Mouse (Mus musculus) neural tube, embryonic 12.5 days (tissue): ENCODE measurements around the gene Cat. TPM values are rescaled to one million over a fixed set of nuclear protein-coding genes. Genes with fewer than 3 reads are reported as not detected.

ENCODE experiments used
- ATAC-seq: fragments of 200-750 bp; cut with Nextera tagmentation; 2 replicates; pipeline ENCODE4 v1.8.0; 2017; ENCODE audit warnings: low read depth, mild to moderate bottlenecking, moderate TSS enrichment, moderate library complexity; ENCODE audit not compliant: low FRiP score
- H3K27ac ChIP-seq: fragments of 300-500 bp; sonication (generic); 2 replicates; pipeline ENCODE4 v1.5.1; 2016
- H3K27me3 ChIP-seq: fragments of 300-500 bp; sonication (generic); replicated peaks from 2 replicates; pipeline ENCODE4 v1.6.1; 2016; ENCODE audit warnings: mild to moderate bottlenecking
- H3K36me3 ChIP-seq: fragments of 300-500 bp; sonication (generic); 2 replicates; pipeline ENCODE4 v1.6.1; 2016; ENCODE audit warnings: mild to moderate bottlenecking
- H3K4me1 ChIP-seq: fragments of 300-500 bp; sonication (generic); 2 replicates; pipeline ENCODE4 v1.6.1; 2016
- H3K4me2 ChIP-seq: fragments of 300-500 bp; sonication (generic); replicated peaks from 2 replicates; pipeline ENCODE4 v1.6.1; 2016; ENCODE audit warnings: mild to moderate bottlenecking
- H3K4me3 ChIP-seq: fragments of 300-500 bp; sonication (generic); 2 replicates; pipeline ENCODE4 v1.5.1; 2016
- H3K9ac ChIP-seq: fragments of 300-500 bp; sonication (generic); 2 replicates; pipeline ENCODE4 v1.6.1; 2016; ENCODE audit warnings: mild to moderate bottlenecking
- H3K9me3 ChIP-seq: fragments of 300-500 bp; sonication (generic); 2 replicates; pipeline ENCODE4 v1.6.1; 2016; ENCODE audit warnings: mild to moderate bottlenecking
- WGBS: fragments of 180-500 bp; shearing (Covaris S2); methylation state at CpG from one replicate; pipeline ENCODE4 v1.1.7; 2016; 5-methylcytosine and 5-hydroxymethylcytosine counted together
- polyA plus RNA-seq: library from polyadenylated mRNA; unstranded; fragments of >200 nt; fragmentation: Nextera tagmentation; extraction: Ambion mirVana; gene quantifications from 2 replicates; pipeline ENCODE4 v1.2.1, GENCODE M21; 2016

Gene Cat
- polyA plus RNA-seq, 1 experiment from 2014 or later: 97.1 TPM

GRCm38 (mm10) chr2:103495633-103496418 lies 10.9 kb upstream of the Cat start:
- H3K4me3 ChIP-seq: no peak overlapping the region
- 89% methylated on average over 6 of the region's 6 CpGs for WGBS
- H3K27me3 ChIP-seq: no peaks in the 10 kb centered on the region
- H3K27ac ChIP-seq: no peak overlapping the region
- H3K36me3 ChIP-seq: no peaks in the 10 kb centered on the region
- ATAC-seq: no peak
- H3K9me3 ChIP-seq: no peaks in the 10 kb centered on the region
- no peak overlapping the region for H3K4me2 ChIP-seq
- H3K9ac ChIP-seq: no peak overlapping the region
- no peaks in the 10 kb centered on the region for H3K4me1 ChIP-seq

- 63% methylated on average over 4 of the region's 4 CpGs for WGBS
- ATAC-seq: no peak
- no peak overlapping the region for H3K4me2 ChIP-seq
- H3K4me3 ChIP-seq: no peak overlapping the region
- H3K9ac ChIP-seq: no peak overlapping the region
- H3K27me3 ChIP-seq: no peaks in the 10 kb centered on the region
- H3K4me1 ChIP-seq: no peaks in the 10 kb centered on the region
- H3K9me3 ChIP-seq: no peaks in the 10 kb centered on the region
- H3K27ac ChIP-seq: no peak overlapping the region
- H3K36me3 ChIP-seq: no peaks in the 10 kb centered on the region
Observed at GRCm38 (mm10) chr2:103493827-103494226, 8.9 kb upstream of the Cat start.

GRCm38 (mm10) chr2:103492526-103492925 lies 7.6 kb upstream of the Cat start:
- H3K27me3 ChIP-seq: no peaks in the 10 kb centered on the region
- WGBS: 86% methylated on average over 4 of the region's 4 CpGs
- H3K27ac ChIP-seq: no peak overlapping the region
- H3K4me3 ChIP-seq: no peak overlapping the region
- H3K4me1 ChIP-seq: no peaks in the 10 kb centered on the region
- H3K9ac ChIP-seq: no peak overlapping the region
- no peak for ATAC-seq
- no peak overlapping the region for H3K4me2 ChIP-seq
- no peaks in the 10 kb centered on the region for H3K9me3 ChIP-seq
- no peaks in the 10 kb centered on the region for H3K36me3 ChIP-seq

DNA sequence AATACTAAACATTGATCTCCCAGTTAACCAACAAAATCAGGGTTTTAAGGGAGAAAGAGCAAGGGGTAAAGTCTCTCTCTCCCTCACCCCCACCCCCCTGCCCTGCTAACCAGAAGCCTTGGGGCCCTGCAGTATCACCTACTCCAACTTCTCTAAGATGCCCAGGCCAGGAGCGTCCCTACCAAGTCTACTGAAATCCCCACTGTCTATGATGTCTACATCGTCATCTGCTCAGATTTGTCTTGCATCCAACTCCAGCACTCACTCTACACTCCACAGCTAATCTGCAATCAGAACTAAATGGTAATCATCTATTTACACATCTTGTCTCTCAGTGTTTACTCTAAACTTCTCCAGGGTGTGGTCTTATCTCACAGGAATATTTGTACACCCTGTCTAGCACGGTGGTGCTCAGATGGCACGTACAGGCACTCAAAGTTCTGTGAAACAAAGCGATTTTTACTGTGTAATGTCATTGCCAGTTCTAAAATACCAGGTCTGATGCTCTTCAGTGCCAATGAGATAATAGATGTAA lies 907 bp downstream of the Cat start:
- 45% methylated on average over 5 of the region's 5 CpGs for WGBS
- ATAC-seq: no peak
- H3K9ac ChIP-seq: peak overlapping the region; percentile 76
- H3K9me3 ChIP-seq: no peaks in the 10 kb centered on the region
- no peaks in the 10 kb centered on the region for H3K36me3 ChIP-seq
- no peaks in the 10 kb centered on the region for H3K27me3 ChIP-seq
- H3K4me2 ChIP-seq: peak overlapping the region; percentile 69
- peak overlapping the region; percentile 71 for H3K4me3 ChIP-seq
- H3K27ac ChIP-seq: no peak overlapping the region
- H3K4me1 ChIP-seq: peaks cover 19% of the 10 kb centered on the region

- H3K9ac ChIP-seq: no peak overlapping the region
- H3K4me2 ChIP-seq: peak overlapping the region; percentile 69
- H3K27ac ChIP-seq: no peak overlapping the region
- no peaks in the 10 kb centered on the region for H3K9me3 ChIP-seq
- ATAC-seq: no peak
- H3K4me1 ChIP-seq: peaks cover 19% of the 10 kb centered on the region
- 87% methylated on average over 7 of the region's 7 CpGs for WGBS
- no peaks in the 10 kb centered on the region for H3K27me3 ChIP-seq
- peak overlapping the region; percentile 71; the same call in 1 of the 2 replicates for H3K4me3 ChIP-seq
- no peaks in the 10 kb centered on the region for H3K36me3 ChIP-seq
Observed at GRCm38 (mm10) chr2:103483289-103483985, 1.5 kb downstream of the Cat start.

DNA sequence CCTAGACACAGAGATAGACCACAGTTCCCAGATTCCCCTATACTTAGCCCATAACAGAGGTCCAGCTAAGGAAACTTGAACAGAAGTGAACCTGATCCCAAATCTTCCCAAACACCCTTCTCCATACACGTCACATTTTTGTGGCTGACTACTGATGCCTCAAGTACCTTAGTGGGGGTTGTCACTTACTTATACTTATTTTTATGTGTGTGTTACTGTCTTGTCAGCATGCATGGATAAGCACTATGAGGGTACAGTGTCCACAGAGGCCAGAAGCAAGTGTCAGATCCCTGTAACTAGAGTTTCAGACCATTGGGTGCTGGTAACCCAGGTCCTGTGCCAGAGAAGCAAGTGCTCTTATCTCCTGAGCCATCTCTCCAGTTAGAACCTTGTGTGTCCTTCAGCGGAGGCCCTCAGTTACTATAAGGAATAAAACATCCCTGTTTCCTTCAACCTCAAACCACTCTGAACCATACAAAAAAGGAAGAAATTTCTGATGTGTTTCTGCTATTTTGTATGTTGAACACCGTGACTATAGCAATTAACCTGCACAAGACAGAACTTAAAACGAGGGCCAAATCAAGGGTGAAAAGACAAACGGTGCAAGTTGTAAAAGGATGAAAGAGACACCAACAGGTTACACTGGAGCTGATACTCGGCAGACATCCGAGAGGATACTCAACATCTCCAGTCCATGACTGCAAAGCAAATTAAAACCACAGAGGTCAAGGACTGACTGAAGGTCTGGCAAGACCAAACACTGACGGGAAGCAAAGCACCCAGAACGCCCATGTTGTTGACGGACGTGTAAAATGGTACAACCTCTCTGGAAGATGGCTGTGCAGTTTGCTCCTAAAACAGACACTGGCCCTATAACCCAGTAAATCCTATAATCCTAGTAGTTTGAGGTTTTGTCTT lies 3.4 kb downstream of the Cat start:
- WGBS: 88% methylated on average over 11 of the region's 11 CpGs
- Histone ChIP-seq H3K27me3 (no peaks in the 10 kb centered on the region), H3K36me3 (no peaks in the 10 kb centered on the region), H3K9me3 (no peaks in the 10 kb centered on the region), H3K4me2 (no peak overlapping the region), H3K9ac (no peak overlapping the region), H3K27ac (no peak overlapping the region), H3K4me3 (no peak overlapping the region), H3K4me1 (peaks cover 19% of the 10 kb centered on the region)
- no peak for ATAC-seq

DNA sequence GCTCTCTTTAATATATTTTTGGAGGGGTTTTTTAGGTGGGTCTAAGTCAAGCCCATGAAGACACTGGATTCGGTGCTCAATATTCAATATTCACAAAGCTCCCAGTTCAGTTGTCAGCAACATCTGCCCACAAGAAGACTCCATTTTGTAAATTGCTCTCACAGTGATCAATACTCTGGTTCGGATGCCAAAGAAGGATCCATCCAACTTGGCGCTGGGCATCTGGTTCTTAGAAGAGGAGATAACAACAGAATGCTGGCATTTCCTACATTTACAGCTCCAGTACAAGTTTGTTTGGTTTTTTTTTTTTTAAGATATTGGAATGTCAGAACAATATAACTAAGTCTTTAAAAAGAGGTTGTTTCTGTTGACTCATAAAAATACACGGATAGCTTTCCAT lies 4.1 kb downstream of the Cat start:
- ATAC-seq: no peak
- no peaks in the 10 kb centered on the region for H3K27me3 ChIP-seq
- H3K4me2 ChIP-seq: no peak overlapping the region
- no peak overlapping the region for H3K4me3 ChIP-seq
- H3K27ac ChIP-seq: no peak overlapping the region
- no peaks in the 10 kb centered on the region for H3K36me3 ChIP-seq
- H3K9ac ChIP-seq: no peak overlapping the region
- 97% methylated on average over 4 of the region's 4 CpGs for WGBS
- peaks cover 19% of the 10 kb centered on the region for H3K4me1 ChIP-seq
- no peaks in the 10 kb centered on the region for H3K9me3 ChIP-seq

DNA sequence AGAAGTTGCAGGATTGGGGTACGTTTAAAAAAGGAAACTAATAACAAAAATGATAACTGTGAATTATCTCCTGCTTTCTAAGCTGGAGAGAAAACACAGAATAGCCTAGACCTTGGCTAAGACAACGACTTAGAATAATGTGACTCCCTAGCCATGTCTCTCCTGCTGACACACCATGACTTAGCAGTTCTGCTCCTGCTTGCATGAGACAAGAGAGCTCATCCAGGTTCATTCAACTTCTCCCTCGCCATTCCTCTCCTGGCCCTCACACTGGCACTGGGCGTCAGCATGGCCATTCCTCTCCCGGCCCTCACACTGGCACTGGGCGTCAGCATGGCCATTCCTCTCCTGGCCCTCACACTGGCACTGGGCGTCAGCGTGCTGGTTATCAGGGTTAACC lies 4.7 kb downstream of the Cat start:
- Histone ChIP-seq H3K9ac (no peak overlapping the region), H3K4me3 (no peak overlapping the region), H3K36me3 (peaks cover 6% of the 10 kb centered on the region), H3K27me3 (no peaks in the 10 kb centered on the region), H3K4me2 (no peak overlapping the region), H3K27ac (no peak overlapping the region), H3K9me3 (no peaks in the 10 kb centered on the region), H3K4me1 (peaks cover 19% of the 10 kb centered on the region)
- ATAC-seq: no peak
- 89% methylated on average over 8 of the region's 8 CpGs for WGBS

DNA sequence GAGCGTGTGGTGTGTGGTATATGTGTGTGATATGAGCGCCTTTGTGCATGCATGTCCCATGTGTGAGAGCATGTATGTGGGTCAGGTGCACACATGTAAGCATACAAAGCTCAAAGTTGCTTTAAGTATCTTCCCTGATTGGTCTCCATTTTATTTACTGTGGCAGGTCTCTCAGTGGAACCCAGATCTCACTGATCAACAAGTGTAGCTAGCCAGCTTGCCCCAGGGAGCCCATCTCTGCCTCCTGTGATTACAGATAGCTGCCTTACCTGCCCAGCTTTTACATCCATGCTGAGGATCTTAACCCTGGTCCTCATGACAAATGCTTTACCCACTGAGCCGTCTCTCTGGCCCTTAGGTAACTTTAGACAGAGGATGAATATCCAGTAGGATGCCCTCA lies 6.6 kb downstream of the Cat start:
- peaks cover 6% of the 10 kb centered on the region; the same call in 1 of the 2 replicates for H3K4me1 ChIP-seq
- H3K9me3 ChIP-seq: no peaks in the 10 kb centered on the region
- H3K27me3 ChIP-seq: no peaks in the 10 kb centered on the region
- H3K4me2 ChIP-seq: no peak overlapping the region
- 98% methylated on average over 3 of the region's 3 CpGs for WGBS
- H3K36me3 ChIP-seq: peaks cover 23% of the 10 kb centered on the region
- H3K4me3 ChIP-seq: no peak overlapping the region
- no peak for ATAC-seq
- no peak overlapping the region for H3K27ac ChIP-seq
- H3K9ac ChIP-seq: no peak overlapping the region

DNA sequence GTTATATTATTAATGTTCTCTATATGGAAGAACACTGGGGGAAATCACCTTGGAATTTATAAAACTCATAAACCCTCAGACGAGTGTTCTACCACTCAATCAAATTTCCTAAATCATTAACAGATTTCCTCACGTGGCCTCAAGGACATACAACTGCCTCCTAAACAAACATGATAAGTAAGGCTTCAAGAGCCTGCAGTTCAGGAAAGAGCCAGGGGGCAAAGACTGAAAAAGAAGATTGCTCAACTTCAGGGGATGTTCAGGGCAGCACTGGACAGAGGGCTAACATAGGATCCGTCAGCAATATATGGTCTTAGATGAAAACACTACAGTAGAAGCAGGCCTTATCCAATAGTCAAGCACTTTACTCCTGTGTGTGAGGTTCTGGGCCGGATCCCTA lies 7.5 kb downstream of the Cat start:
- no peak overlapping the region for H3K9ac ChIP-seq
- H3K4me2 ChIP-seq: no peak overlapping the region
- no peaks in the 10 kb centered on the region for H3K4me1 ChIP-seq
- no peak for ATAC-seq
- no peak overlapping the region for H3K4me3 ChIP-seq
- 80% methylated on average over 4 of the region's 4 CpGs for WGBS
- no peak overlapping the region for H3K27ac ChIP-seq
- H3K9me3 ChIP-seq: no peaks in the 10 kb centered on the region
- H3K36me3 ChIP-seq: peaks cover 32% of the 10 kb centered on the region
- H3K27me3 ChIP-seq: no peaks in the 10 kb centered on the region

- Histone ChIP-seq H3K4me2 (no peak overlapping the region), H3K36me3 (peaks cover 34% of the 10 kb centered on the region), H3K9me3 (no peaks in the 10 kb centered on the region), H3K27ac (no peak overlapping the region), H3K4me3 (no peak overlapping the region), H3K4me1 (no peaks in the 10 kb centered on the region), H3K27me3 (no peaks in the 10 kb centered on the region), H3K9ac (no peak overlapping the region)
- WGBS: 89% methylated on average over 11 of the region's 11 CpGs
- ATAC-seq: no peak
Observed at GRCm38 (mm10) chr2:103476657-103477056, 8.3 kb downstream of the Cat start.

DNA sequence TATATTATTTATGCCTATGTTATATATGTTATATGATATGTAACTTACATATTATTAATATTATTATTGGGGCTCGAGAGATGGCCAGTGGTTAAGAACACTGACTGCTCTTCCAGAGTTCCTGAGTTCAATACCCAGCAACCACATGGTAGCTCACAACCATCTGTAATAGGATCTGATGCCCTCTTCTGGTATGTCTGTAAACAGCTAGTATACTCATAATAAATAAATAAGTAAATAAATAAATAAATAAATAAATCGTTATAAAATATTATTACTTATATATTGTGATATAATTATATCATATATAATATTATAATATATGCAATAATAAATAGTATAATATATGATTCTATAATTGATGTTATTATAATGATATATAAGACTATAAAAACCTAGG lies 8.8 kb downstream of the Cat start:
- Histone ChIP-seq H3K4me3 (no peak overlapping the region), H3K4me2 (no peak overlapping the region), H3K9ac (no peak overlapping the region), H3K27me3 (no peaks in the 10 kb centered on the region), H3K4me1 (no peaks in the 10 kb centered on the region), H3K27ac (no peak overlapping the region), H3K36me3 (peaks cover 39% of the 10 kb centered on the region), H3K9me3 (no peaks in the 10 kb centered on the region)
- 88% methylated on average over 2 of the region's 2 CpGs for WGBS
- no peak for ATAC-seq
